Mouse (Mus musculus): ENCODE data around the gene Sncb. TPM values are rescaled to one million over a fixed set of nuclear protein-coding genes. Genes with fewer than 3 reads are reported as not detected.
"Not testable (repeated sequence)": the region's sequence is repeated elsewhere in the genome, so short reads cannot be mapped to it uniquely, and the experiment has no call there.

Sncb gene
- 1 to 10 TPM in 1 of 2 experiments, under 1 TPM in 1; 0.40 to 1.1 TPM for total RNA-seq (2021)
- long read RNA-seq, experiment 1, partial matches to known transcripts: 0 of 1 reads
- long read RNA-seq, experiment 1, other reads (novel, unspliced or antisense): 0 of 1 reads
- long read RNA-seq, experiment 2: 0 reads

GRCm38 (mm10) chr13:54766192-54766768 is at the start of gene Sncb:
Sncb (minus strand) TSS chr13:54766595.
- peak; percentile 72 for DNase-seq

GRCm38 (mm10) chr13:54813381-54813780 is 47.0 kb upstream of the Sncb start:
- DNase-seq: no peak

DNA sequence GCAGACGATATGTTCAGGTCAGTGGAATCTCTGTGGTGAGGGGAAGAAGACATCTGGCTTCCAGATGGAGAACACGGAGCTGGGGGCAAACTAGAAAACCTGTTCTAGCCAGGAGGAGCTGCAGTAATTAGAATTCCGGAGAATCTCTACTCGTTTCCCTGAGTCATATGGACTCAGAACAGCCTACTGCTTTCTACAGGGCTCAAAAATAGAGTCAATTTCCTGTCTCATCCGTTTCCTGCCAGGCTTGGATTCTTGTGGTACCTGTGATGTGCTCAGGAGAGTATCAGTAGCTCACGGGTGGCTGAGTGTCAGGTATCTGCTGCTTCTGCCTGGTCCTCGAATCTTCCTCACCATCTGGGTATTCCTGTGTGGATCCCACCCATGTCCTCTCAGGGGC is 45.1 kb upstream of the Sncb start:
- DNase-seq: no peak

DNA sequence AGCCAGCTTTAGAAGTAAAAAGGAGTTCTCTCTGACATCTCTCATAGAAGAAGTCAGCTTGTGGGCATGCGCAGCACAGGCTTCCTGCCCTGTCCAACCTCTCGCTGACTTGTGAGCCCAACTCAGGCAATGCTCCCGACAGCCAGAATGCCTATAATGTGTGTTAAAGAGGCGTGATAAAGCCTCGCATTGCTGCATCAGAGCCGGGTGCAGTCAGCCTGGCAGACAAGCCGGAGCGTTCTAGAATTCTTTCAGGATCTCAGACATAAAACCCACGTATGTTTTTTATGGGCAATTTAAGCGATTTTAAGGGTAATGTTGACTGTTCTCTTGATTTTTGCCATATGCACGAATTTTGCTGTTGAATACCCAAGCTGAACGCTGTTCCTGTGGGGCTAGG is 41.7 kb upstream of the Sncb start:
- DNase-seq: no peak

DNA sequence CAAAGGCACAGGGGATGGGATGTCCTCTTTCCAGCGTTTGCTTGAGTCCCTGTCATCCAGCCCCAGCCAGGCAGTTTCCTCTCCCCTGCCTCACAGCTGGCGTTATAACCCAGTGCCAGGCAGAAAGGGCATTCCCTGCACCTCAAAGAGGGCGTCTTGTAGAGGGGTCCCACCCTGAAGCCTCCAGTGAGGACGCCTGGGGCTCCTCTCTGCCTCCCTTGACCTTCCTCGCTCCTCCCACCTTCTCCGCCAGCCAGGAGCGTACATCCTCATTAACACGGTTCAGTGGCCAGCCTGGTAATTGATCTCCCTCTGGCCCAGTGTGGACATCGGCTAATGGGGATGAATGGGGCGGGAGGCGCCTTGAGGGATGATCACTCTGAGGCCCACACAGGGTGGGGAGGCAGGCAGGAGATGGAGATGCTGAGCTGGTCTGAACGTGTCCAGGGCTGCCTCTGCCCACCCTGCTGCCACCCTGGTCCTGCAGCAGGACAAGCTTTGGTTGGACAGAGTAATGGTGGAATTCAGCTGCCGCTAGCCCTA is 40.1 kb upstream of the Sncb start:
- no peak for DNase-seq

- DNase-seq: no peak
Measured at GRCm38 (mm10) chr13:54805134-54805838, 38.9 kb upstream of the Sncb start.

DNA sequence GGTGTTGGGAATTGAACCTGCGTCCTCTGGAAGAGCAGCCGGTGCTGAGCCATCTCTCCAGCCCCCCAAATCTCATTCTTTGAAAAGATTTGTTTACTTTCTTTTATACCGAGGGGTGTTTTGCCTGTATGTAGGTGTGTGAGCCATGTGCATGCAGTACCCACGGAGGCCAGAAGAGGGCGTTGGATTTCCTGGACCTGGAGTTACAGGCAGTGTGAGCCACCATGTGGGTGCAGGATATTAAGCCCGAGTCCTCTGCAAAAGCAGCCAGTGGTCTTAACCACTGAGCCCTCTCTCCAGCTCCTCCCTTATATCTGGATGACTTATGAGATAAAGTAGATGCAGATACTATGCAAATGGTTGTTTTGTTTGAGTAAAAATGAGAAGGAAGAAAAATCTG is 36.6 kb upstream of the Sncb start:
- DNase-seq: no peak

DNA sequence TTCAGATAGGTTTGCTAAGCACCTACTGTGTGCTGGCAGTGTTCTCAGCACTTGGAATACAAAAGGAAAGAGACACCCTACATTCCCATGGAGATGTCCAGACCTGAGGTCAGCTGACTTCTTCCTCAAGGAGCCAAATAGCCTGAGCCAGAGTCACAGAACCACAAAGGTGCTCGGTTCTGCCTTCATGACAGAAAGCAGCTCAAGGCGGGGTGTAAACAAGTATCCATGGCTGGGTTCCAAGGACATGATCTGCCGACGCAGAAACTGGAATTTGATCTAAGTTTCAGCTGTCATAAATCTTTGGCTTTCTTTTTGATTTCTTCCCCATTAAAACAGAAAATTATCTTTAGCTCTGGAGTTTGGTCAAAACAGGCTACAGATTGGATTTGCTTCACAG is 33.8 kb upstream of the Sncb start:
- no peak for DNase-seq

GRCm38 (mm10) chr13:54799701-54800100 is 33.3 kb upstream of the Sncb start:
- peak; percentile 72 for DNase-seq

DNA sequence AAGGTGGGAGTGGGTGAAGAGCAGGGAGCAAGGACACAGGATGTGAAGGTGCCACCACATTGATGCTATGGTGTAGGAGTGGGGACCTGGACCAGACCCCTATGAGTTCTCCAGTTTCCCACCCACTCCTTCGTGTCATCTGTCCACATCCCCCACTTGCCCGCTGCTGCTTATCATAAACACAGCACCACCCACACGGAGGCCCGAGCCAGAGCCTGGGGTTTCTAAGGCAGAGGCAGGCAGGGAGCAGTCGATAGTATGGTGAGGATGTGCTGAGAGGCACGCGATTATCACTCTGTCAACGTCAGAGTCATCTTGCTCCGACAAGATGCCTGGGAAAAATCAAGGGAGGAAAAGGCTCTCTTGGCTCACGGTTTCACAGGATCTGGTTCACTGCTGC is 32.3 kb upstream of the Sncb start:
- no peak for DNase-seq

- no peak for DNase-seq
Measured at GRCm38 (mm10) chr13:54797861-54798643, 31.7 kb upstream of the Sncb start.

- DNase-seq: no peak
Measured at GRCm38 (mm10) chr13:54797356-54797755, 31.0 kb upstream of the Sncb start.

- no peak for DNase-seq
Measured at GRCm38 (mm10) chr13:54794843-54795242, 28.4 kb upstream of the Sncb start.

GRCm38 (mm10) chr13:54794002-54794577 is 27.7 kb upstream of the Sncb start:
- DNase-seq: no peak

GRCm38 (mm10) chr13:54792259-54793230 is 26.1 kb upstream of the Sncb start:
- peak; percentile 42 for DNase-seq

GRCm38 (mm10) chr13:54789561-54790397 is 23.4 kb upstream of the Sncb start:
- peak; percentile 56 for DNase-seq

DNA sequence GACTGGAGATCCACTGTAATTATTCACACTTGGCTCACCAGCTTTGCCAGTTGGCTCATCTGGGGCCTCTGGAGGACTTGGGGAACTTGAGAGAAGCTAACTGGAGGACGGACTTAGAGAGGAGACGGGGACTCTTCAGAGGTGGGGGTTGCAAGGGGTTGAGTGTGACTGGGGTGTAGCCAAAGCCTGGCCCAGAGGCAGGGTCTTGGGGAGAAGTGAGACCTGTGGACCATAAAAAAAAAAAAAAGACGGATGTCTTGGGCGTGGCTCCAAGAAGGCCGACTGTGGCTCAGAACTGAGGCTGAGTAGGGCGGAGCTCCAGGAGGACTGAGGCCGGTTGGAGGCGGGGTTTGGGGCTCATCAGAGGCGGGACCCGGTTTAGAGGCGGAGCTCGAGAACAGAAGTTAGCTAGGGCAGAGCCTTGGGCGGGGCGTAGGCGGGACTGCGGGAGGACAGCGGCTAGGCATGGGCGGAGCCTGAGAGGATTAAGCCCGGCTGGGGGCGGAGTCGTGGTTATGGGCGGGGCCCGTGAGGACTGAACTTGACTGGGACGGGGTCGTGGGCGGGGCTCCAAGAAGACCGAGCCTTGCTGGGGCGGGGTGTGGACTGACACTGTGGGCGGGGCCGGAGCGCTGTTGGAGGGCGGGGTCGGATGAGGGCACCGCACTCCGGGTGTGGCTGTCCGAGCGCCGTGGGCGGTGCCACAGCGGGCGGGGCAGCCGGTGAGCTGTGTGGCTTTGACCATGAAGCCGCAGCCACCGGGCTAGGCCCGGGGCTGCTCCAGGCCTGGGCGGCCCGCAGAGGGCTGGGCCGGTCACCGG is 22.6 kb upstream of the Sncb start, which contains the start of gene Tspan17:
TSS of gene Tspan17 (plus strand) at position 638 of the 821 bp plus-strand sequence.
- peak; percentile 97 for DNase-seq

DNA sequence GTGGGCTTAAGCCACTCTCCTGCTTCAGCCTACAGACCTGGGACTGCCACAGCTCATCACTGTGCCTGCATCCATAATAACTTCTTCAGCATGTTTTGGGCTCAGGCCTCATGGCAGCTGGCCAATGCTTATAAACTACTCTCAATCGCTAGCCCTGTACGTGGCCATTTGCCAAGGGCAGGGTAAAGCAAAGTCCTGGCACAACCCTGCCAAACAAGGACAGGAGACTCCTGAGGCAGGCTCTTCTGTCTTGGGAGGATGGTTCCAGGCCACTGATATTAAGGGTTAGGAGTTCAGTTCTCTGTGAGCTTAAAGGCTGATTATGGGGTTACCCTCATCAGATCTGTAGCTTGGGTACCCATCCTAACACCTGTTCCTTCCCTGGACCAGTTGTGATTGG is 21.2 kb upstream of the Sncb start:
- DNase-seq: not testable (repeated sequence)

GRCm38 (mm10) chr13:54783698-54784097 is 17.3 kb upstream of the Sncb start, which contains the start of gene Eif4e1b:
Eif4e1b (plus strand) TSS chr13:54783998.
- DNase-seq: no peak

Measured in gastrocnemius, postnatal 10 days (tissue).